Mouse (Mus musculus) neural tube, embryonic 14.5 days (tissue): ENCODE measurements at regions not wholly inside any gene's neighbourhood (a gene's known extent, or its start where the extent isn't known, plus 50 kb on each side); places are given as distances from the start of the nearest gene placed in this dataset.

Source experiments
- ATAC-seq: fragments of 200-750 bp; cut with Nextera tagmentation; 2 replicates; pipeline ENCODE4 v1.8.0; 2017; ENCODE audit warnings: low read depth, mild to moderate bottlenecking, moderate TSS enrichment, moderate library complexity
- H3K27ac ChIP-seq: fragments of 300-500 bp; sonication (generic); 2 replicates; pipeline ENCODE4 v1.5.1; 2014; ENCODE audit warnings: low read depth, mild to moderate bottlenecking, control low read depth, low read length, moderate library complexity, mixed read lengths
- H3K27me3 ChIP-seq: fragments of 300-500 bp; sonication (generic); 2 replicates; pipeline ENCODE4 v1.6.1; 2014; ENCODE audit warnings: low read length; ENCODE audit not compliant: control insufficient read depth, insufficient read depth
- H3K36me3 ChIP-seq: fragments of 300-500 bp; sonication (generic); 2 replicates; pipeline ENCODE4 v1.6.1; 2014; ENCODE audit warnings: low read length, mixed read lengths; ENCODE audit not compliant: control insufficient read depth, insufficient read depth
- H3K4me1 ChIP-seq: fragments of 300-500 bp; sonication (generic); 2 replicates; pipeline ENCODE4 v1.6.1; 2014; ENCODE audit warnings: low read length; ENCODE audit not compliant: control insufficient read depth, insufficient read depth
- H3K4me2 ChIP-seq: fragments of 300-500 bp; sonication (generic); 2 replicates; pipeline ENCODE4 v1.6.1; 2014; ENCODE audit warnings: mild to moderate bottlenecking, low read depth, low read length, control low read depth
- H3K4me3 ChIP-seq: fragments of 300-500 bp; sonication (generic); 2 replicates; pipeline ENCODE4 v1.5.1; 2014; ENCODE audit warnings: low read depth, low read length, control low read depth, mixed read lengths
- H3K9ac ChIP-seq: fragments of 300-500 bp; sonication (generic); replicated peaks from 2 replicates; pipeline ENCODE4 v1.6.1; 2014; ENCODE audit warnings: low read depth, mild to moderate bottlenecking, control low read depth, low read length, mixed read lengths
- H3K9me3 ChIP-seq: fragments of 300-500 bp; sonication (generic); 2 replicates; pipeline ENCODE4 v1.6.1; 2016; ENCODE audit warnings: low read length; ENCODE audit not compliant: control insufficient read depth
- WGBS: fragments of 180-500 bp; shearing (Covaris S2); extraction: QIAGEN DNeasy Blood & Tissue Kit; methylation state at CpG from one replicate; pipeline ENCODE4 v1.1.7; 2014; 5-methylcytosine and 5-hydroxymethylcytosine counted together

DNA sequence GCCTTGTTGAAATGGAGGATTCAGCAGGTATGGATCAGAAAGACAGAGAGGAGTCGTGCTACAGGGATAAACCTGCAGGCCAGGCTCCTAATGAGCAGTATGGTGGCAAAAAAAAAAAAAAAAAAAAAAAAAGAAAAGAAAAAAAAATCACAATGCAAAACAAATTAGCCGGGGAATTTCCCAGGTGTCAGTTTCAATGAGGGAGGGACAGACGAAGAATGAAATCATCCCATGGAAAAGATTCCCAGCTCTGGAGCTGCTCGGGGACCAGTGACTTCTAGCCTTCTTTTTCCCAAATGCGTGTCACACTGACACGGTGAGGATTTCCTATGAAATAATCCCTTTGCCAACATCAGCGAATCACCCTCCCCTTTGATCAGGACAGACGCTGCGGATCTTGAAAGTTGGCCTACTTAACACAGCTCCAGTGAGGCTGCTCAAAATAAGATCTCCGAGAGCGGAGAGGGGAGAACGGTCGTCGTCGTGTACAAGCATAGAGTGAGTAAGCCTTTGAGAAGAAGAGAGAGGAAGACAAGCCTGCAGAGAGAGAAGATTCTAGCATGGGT lies 368.5 kb upstream of the Jarid2 start:
- no peak overlapping the region for H3K4me3 ChIP-seq
- 75% methylated on average over 15 of the region's 15 CpGs for WGBS
- H3K9ac ChIP-seq = no peak overlapping the region
- H3K9me3 ChIP-seq = no peaks in the 10 kb centered on the region
- ATAC-seq = no peak
- no peaks in the 10 kb centered on the region for H3K27me3 ChIP-seq
- H3K36me3 ChIP-seq = no peaks in the 10 kb centered on the region
- no peak overlapping the region for H3K27ac ChIP-seq
- H3K4me2 ChIP-seq = no peak overlapping the region
- no peaks in the 10 kb centered on the region for H3K4me1 ChIP-seq

DNA sequence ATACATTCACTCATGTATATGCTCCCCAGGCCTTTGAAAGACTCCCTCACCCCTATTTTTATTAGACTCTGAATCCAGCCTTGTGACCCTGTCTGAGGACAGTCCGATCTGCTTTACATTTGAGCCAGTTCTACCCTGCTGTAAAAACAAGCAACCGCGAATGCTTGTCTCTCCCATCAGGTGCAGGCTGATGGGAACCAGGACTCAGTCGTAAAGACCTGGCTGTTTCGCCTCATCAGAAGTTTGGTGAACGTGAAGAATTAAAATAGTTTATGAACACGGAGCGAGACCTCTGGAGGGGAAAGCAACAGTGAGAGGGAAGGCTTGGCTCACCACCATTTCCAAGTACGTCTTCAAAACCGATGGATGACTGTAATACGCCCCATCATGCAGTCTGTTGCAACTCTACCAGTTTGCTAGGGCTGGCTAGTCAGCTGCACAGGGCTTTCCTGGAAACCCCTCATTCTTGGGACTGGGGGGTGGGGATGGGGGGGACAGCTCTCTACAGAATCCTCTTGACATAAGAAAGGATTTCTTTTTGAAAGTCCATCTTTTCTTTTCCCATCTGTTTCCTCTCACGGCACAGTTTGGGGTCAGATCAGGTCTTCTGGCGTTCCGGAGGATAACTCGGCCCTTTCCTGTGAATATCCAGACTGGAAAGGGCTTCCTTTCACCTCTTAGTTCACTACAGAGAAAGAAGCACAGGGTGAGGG lies 366.8 kb upstream of the Jarid2 start:
- H3K4me3 ChIP-seq = no peak overlapping the region
- H3K4me2 ChIP-seq = no peak overlapping the region
- no peak overlapping the region for H3K9ac ChIP-seq
- no peak for ATAC-seq
- 58% methylated on average over 15 of the region's 15 CpGs for WGBS
- no peaks in the 10 kb centered on the region for H3K27me3 ChIP-seq
- H3K9me3 ChIP-seq = no peaks in the 10 kb centered on the region
- no peaks in the 10 kb centered on the region for H3K4me1 ChIP-seq
- H3K36me3 ChIP-seq = no peaks in the 10 kb centered on the region
- no peak overlapping the region for H3K27ac ChIP-seq

GRCm38 (mm10) chr13:44363016-44363415 lies 366.3 kb upstream of the Jarid2 start:
- H3K36me3 ChIP-seq = no peaks in the 10 kb centered on the region
- no peak overlapping the region for H3K9ac ChIP-seq
- H3K9me3 ChIP-seq = no peaks in the 10 kb centered on the region
- 12% methylated on average over 2 of the region's 2 CpGs for WGBS
- H3K4me2 ChIP-seq = no peak overlapping the region
- H3K27me3 ChIP-seq = no peaks in the 10 kb centered on the region
- no peak overlapping the region for H3K4me3 ChIP-seq
- ATAC-seq = no peak
- H3K4me1 ChIP-seq = no peaks in the 10 kb centered on the region
- H3K27ac ChIP-seq = no peak overlapping the region

DNA sequence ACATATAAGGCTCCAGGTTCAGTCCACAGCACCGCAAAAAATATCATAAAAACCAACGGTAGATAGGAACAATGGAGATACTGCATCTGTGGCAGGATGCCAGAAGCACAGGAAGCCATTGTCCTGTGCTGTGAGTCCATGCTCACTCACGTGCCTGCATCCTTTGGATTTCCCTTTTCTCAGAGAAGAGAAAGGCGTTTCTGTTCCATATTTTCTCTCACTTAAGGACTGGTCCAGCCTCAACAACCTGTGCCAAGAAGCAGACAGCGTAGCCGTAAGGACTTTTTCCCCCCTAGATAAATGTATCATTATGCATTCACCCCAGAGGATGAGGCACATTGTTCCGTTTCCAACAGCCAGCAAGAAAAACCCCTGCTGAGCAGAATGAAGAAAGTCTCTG lies 360.0 kb upstream of the Jarid2 start:
- H3K4me3 ChIP-seq = no peak overlapping the region
- H3K36me3 ChIP-seq = no peaks in the 10 kb centered on the region
- H3K9me3 ChIP-seq = no peaks in the 10 kb centered on the region
- no peak overlapping the region for H3K4me2 ChIP-seq
- H3K4me1 ChIP-seq = no peaks in the 10 kb centered on the region
- H3K9ac ChIP-seq = no peak overlapping the region
- no peak overlapping the region for H3K27ac ChIP-seq
- ATAC-seq = no peak
- H3K27me3 ChIP-seq = no peaks in the 10 kb centered on the region
- WGBS = 47% methylated on average over 7 of the region's 7 CpGs

DNA sequence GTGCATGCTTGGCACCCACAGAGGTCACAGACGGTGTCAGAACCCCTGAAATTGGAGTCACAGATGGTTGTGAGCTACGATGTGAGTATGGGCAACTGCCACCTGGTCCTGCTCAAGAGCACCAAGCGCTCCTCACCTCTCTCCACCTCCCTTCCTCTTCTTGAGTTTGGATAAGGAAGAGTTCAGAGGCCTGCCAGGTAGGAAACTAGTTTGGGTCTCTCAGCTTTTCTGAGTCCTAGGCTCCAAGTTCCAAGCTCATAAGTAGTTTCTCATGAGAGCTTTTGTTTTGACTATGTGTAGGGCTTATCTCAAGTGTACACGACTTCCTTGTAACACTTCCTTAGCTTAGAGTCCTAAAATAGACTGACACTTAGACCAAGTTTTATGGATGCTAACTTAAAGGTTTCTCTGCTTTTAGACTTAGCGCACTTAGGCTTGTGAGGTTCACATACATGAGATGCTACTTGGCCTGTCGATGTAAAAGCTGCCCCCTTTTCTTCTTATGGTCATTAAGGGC lies 356.9 kb upstream of the Jarid2 start:
- no peak overlapping the region for H3K27ac ChIP-seq
- H3K9me3 ChIP-seq = no peaks in the 10 kb centered on the region
- H3K4me3 ChIP-seq = no peak overlapping the region
- ATAC-seq = no peak
- WGBS = 93% methylated on average over 6 of the region's 6 CpGs
- no peaks in the 10 kb centered on the region for H3K36me3 ChIP-seq
- no peak overlapping the region for H3K9ac ChIP-seq
- H3K4me1 ChIP-seq = no peaks in the 10 kb centered on the region
- H3K4me2 ChIP-seq = no peak overlapping the region
- no peaks in the 10 kb centered on the region for H3K27me3 ChIP-seq

- Histone ChIP-seq H3K9ac (no peak overlapping the region), H3K4me3 (no peak overlapping the region), H3K9me3 (no peaks in the 10 kb centered on the region), H3K27ac (no peak overlapping the region), H3K4me1 (no peaks in the 10 kb centered on the region), H3K36me3 (no peaks in the 10 kb centered on the region), H3K4me2 (no peak overlapping the region), H3K27me3 (no peaks in the 10 kb centered on the region)
- 16% methylated on average over 13 of the region's 13 CpGs for WGBS
- no peak for ATAC-seq
These were observed 353.7 kb upstream of the Jarid2 start for GRCm38 (mm10) chr13:44375476-44376159.

DNA sequence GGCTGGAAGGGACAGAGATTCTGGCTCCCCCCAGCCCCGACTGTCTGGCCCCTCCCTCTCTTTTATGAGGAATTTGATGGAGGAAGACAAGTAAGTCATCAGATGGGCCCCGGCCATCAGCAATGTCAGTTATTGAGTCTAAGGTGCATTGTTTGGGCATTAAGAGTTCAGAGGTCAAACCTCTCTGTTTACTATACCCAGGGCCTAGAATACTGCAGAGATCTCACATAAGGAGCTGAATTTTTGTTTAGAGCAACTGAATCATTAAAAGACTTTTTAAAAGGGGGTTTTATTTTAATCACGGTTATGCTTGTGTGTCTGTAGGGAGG lies 353.1 kb upstream of the Jarid2 start:
- WGBS = 5% methylated on average over 3 of the region's 3 CpGs
- no peak for ATAC-seq
- H3K9me3 ChIP-seq = no peaks in the 10 kb centered on the region

GRCm38 (mm10) chr13:44381721-44382450 lies 347.4 kb upstream of the Jarid2 start:
- no peak for ATAC-seq

More for the DNA sequence above, 353.1 kb upstream of the Jarid2 start:
- Histone ChIP-seq H3K27me3 (no peaks in the 10 kb centered on the region), H3K9ac (no peak overlapping the region), H3K4me3 (no peak overlapping the region), H3K36me3 (no peaks in the 10 kb centered on the region), H3K27ac (no peak overlapping the region), H3K4me2 (no peak overlapping the region), H3K4me1 (no peaks in the 10 kb centered on the region)

DNA sequence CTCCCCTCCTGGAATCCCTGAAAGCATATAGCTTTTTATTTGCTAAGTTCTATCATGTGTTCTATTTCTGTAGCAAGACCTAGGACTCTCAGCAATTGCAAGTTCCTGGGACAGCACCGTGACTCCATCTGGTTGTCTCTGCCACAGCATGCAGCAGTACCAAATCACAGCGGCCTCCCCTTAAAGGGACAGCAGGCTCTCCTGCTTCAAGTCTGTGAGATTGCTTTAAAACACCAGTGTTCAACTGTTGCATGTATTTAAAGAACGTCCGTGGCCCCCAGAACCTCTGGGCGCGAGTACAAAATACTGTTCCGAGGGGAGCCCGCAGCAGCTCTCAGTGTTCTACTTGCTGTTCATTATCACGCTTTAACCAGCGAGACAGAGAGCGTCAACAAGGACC lies 346.0 kb upstream of the Jarid2 start:
- Histone ChIP-seq H3K9ac (no peak overlapping the region), H3K9me3 (no peaks in the 10 kb centered on the region), H3K27ac (no peak overlapping the region), H3K4me1 (no peaks in the 10 kb centered on the region), H3K4me2 (no peak overlapping the region), H3K4me3 (no peak overlapping the region), H3K36me3 (no peaks in the 10 kb centered on the region), H3K27me3 (no peaks in the 10 kb centered on the region)
- ATAC-seq = no peak
- WGBS = 63% methylated on average over 11 of the region's 11 CpGs

More at GRCm38 (mm10) chr13:44381721-44382450, 347.4 kb upstream of the Jarid2 start:
- WGBS = 35% methylated on average over 7 of the region's 7 CpGs
- H3K4me1 ChIP-seq = no peaks in the 10 kb centered on the region
- no peak overlapping the region for H3K27ac ChIP-seq
- H3K4me3 ChIP-seq = no peak overlapping the region
- no peak overlapping the region for H3K4me2 ChIP-seq
- no peaks in the 10 kb centered on the region for H3K36me3 ChIP-seq
- H3K9me3 ChIP-seq = no peaks in the 10 kb centered on the region
- no peaks in the 10 kb centered on the region for H3K27me3 ChIP-seq
- H3K9ac ChIP-seq = no peak overlapping the region
